ENCODE assay signal across 15 mouse cellular contexts in genomic region chr14:18665267-18666024, GRCm38 (mm10).
DNase-seq lines count a peak whose midpoint lies in the region; ATAC-seq and TF ChIP-seq lines count a peak whose summit lies in the region.
"Had no signal": no experiment of that assay in that cellular context is flagged by ENCODE, and none has a peak within 500 bp of the region (broad histone marks: within the 10 kb centered on the region; RNA-seq: fewer than 3 reads in every experiment).

No protein-coding gene starts in this region.

- no peak overlapping the region for H3K4me3 ChIP-seq in CH12.LX (replicated peaks in 1 of 3; ENCODE audit: low read depth in 2 of 3, low read length in 2 of 3, poor library complexity in 1 of 3)
- H3K4me3 ChIP-seq in liver, postnatal 0 days (ENCODE audit: low read depth, low read length) = no peak overlapping the region
- no peak overlapping the region for H3K4me3 ChIP-seq in hindbrain, postnatal 0 days (ENCODE audit: low read length)
- H3K4me3 ChIP-seq in hindbrain, embryonic 12.5 days = no peak overlapping the region
- H3K4me3 ChIP-seq: megakaryocyte, embryonic 14.5 days had no signal

- H3K79me2 ChIP-seq in CH12.LX (replicated peaks; ENCODE audit: control insufficient read depth, extremely low read depth, insufficient read depth, poor library complexity, severe bottlenecking) = no peaks in the 10 kb centered on the region

- peak; percentile 2 for DNase-seq in A20 (ENCODE audit: low read depth, low spot score)
- peak; percentile 73 for DNase-seq in CH12.LX (ENCODE audit: extremely low read depth)
- no peak for DNase-seq in liver, postnatal 0 days
- DNase-seq in splenic B cell, adult 2 months (ENCODE audit: low read depth, low spot score) = peak; percentile 32
- no peak for DNase-seq in hindbrain, postnatal 0 days (ENCODE audit: low spot score)
- DNase-seq in right cerebral cortex, postnatal 36 days (ENCODE audit: low spot score in 2 of 2) = no peak
- DNase-seq in frontal cortex, adult 2 months (ENCODE audit: extremely low spot score in 1 of 2, low spot score in 1 of 2) = no peak
- DNase-seq: adrenal gland, postnatal 25 days; cerebellum, adult 11 months; embryo, embryonic 11 days; kidney, postnatal 25 days had no signal

- H3K9ac ChIP-seq in CH12.LX (ENCODE audit: insufficient read depth, low read depth) = no peak overlapping the region
- no peak overlapping the region for H3K9ac ChIP-seq in liver, postnatal 0 days (replicated peaks)
- H3K9ac ChIP-seq in hindbrain, postnatal 0 days (replicated peaks; ENCODE audit: low read length) = no peak overlapping the region
- H3K9ac ChIP-seq in hindbrain, embryonic 12.5 days = no peak overlapping the region
- H3K9ac ChIP-seq: liver, embryonic 14.5 days had no signal

- no peak for TF ChIP-seq CTCF in CH12.LX (conservative IDR thresholded peaks at IDR 0.05 in 1 of 2, IDR thresholded peaks at IDR 0.05 in 1 of 2; ENCODE audit: low read depth in 2 of 2, low read length in 2 of 2)
- no peak for TF ChIP-seq CTCF in liver, postnatal 0 days (IDR thresholded peaks at IDR 0.05; ENCODE audit: low read depth)
- no peak for TF ChIP-seq CTCF in hindbrain, postnatal 0 days (IDR thresholded peaks at IDR 0.05; ENCODE audit: low read depth)

- H3K36me3 ChIP-seq in CH12.LX (replicated peaks in 1 of 2; ENCODE audit: control insufficient read depth in 1 of 2, insufficient read depth in 1 of 2, low read length in 1 of 2) = no peaks in the 10 kb centered on the region
- H3K36me3 ChIP-seq in liver, postnatal 0 days (replicated peaks; ENCODE audit: insufficient read depth, low read length) = no peaks in the 10 kb centered on the region
- no peaks in the 10 kb centered on the region for H3K36me3 ChIP-seq in splenic B cell, adult 2 months (ENCODE audit: control insufficient read depth, insufficient read depth, low read length, poor library complexity, severe bottlenecking)
- H3K36me3 ChIP-seq in hindbrain, postnatal 0 days (ENCODE audit: insufficient read depth, low read length) = no peaks in the 10 kb centered on the region
- H3K36me3 ChIP-seq in hindbrain, embryonic 12.5 days = no peaks in the 10 kb centered on the region

- no peak; the same call in 1 of the 2 replicates for TF ChIP-seq EP300 in CH12.LX (IDR thresholded peaks at IDR 0.05; ENCODE audit: low read length)
- TF ChIP-seq EP300 in liver, postnatal 0 days (IDR thresholded peaks at IDR 0.05; ENCODE audit: low read depth) = no peak

- H3K27ac ChIP-seq in CH12.LX (ENCODE audit: insufficient read depth, low read depth) = no peak overlapping the region
- H3K27ac ChIP-seq in liver, postnatal 0 days (ENCODE audit: low read depth) = no peak overlapping the region
- no peak overlapping the region for H3K27ac ChIP-seq in hindbrain, postnatal 0 days
- H3K27ac ChIP-seq in hindbrain, embryonic 12.5 days = no peak overlapping the region
- H3K27ac ChIP-seq: liver, embryonic 14.5 days had no signal

- 0 out of 2 replicates have a peak, but pooled peaks have one; percentile 31 for ATAC-seq in liver, postnatal 0 days
- ATAC-seq in hindbrain, postnatal 0 days = no peak
- no peak for ATAC-seq in hindbrain, embryonic 12.5 days (ENCODE audit: low FRiP score)

- H3K27me3 ChIP-seq in CH12.LX (replicated peaks) = no peaks in the 10 kb centered on the region
- no peaks in the 10 kb centered on the region for H3K27me3 ChIP-seq in liver, postnatal 0 days (ENCODE audit: insufficient read depth, low read length)
- no peaks in the 10 kb centered on the region for H3K27me3 ChIP-seq in splenic B cell, adult 2 months (ENCODE audit: control insufficient read depth, insufficient read depth, low read length, poor library complexity, severe bottlenecking)
- H3K27me3 ChIP-seq in hindbrain, postnatal 0 days (ENCODE audit: insufficient read depth, low read length) = no peaks in the 10 kb centered on the region
- H3K27me3 ChIP-seq in hindbrain, embryonic 12.5 days = no peaks in the 10 kb centered on the region
- H3K27me3 ChIP-seq: megakaryocyte, embryonic 14.5 days had no signal

- peaks cover 0 to 34% of the 10 kb centered on the region in 2 experiments; a peak in 3 of 4 replicates for H3K4me1 ChIP-seq in CH12.LX (ENCODE audit: control insufficient read depth in 1 of 2, insufficient read depth in 2 of 2)
- no peaks in the 10 kb centered on the region for H3K4me1 ChIP-seq in liver, postnatal 0 days (ENCODE audit: insufficient read depth)
- H3K4me1 ChIP-seq in hindbrain, postnatal 0 days (ENCODE audit: insufficient read depth, low read length) = no peaks in the 10 kb centered on the region
- no peaks in the 10 kb centered on the region for H3K4me1 ChIP-seq in hindbrain, embryonic 12.5 days

- H3K9me3 ChIP-seq in CH12.LX (replicated peaks; ENCODE audit: low read length) = peaks cover 7% of the 10 kb centered on the region
- H3K9me3 ChIP-seq in liver, postnatal 0 days (ENCODE audit: low read length) = peaks cover 6% of the 10 kb centered on the region; the same call in 1 of the 2 replicates
- H3K9me3 ChIP-seq in hindbrain, postnatal 0 days (ENCODE audit: low read length) = no peaks in the 10 kb centered on the region
- 0 out of 2 replicates have a peak, but pooled peaks cover 5% of the 10 kb centered on the region for H3K9me3 ChIP-seq in hindbrain, embryonic 12.5 days (replicated peaks)

- H3K4me2 ChIP-seq in CH12.LX (ENCODE audit: insufficient read depth, low read depth, poor library complexity, severe bottlenecking) = no peak overlapping the region
- H3K4me2 ChIP-seq in liver, postnatal 0 days (ENCODE audit: low read depth, low read length) = no peak overlapping the region
- no peak overlapping the region for H3K4me2 ChIP-seq in hindbrain, postnatal 0 days (ENCODE audit: low read depth, low read length)
- no peak overlapping the region for H3K4me2 ChIP-seq in hindbrain, embryonic 12.5 days (replicated peaks)
- H3K4me2 ChIP-seq: heart, embryonic 11.5 days had no signal

- TF ChIP-seq POLR2A in CH12.LX (IDR thresholded peaks at IDR 0.05; ENCODE audit: low read depth, low read length) = no peak

- in situ Hi-C loops in CH12.LX (cut with MboI; ENCODE audit: low pct_ligation_motif_present, low pct_unique_long_range_greater_than_20kb, low sequenced_read_pairs) = no loop called here

- 13% methylated on average over 1 of the region's 1 CpGs for WGBS in liver, postnatal 0 days (ENCODE audit: insufficient replicate concordance)
- 60% methylated on average over 1 of the region's 1 CpGs for WGBS in hindbrain, postnatal 0 days
- WGBS in hindbrain, embryonic 12.5 days = 84% methylated on average over 1 of the region's 1 CpGs

- dilution Hi-C loops in CH12.LX (cut with MboI; ENCODE audit: extremely low pct_ligation_motif_present, extremely low pct_unique_long_range_greater_than_20kb, low sequenced_read_pairs) = no loop called here

- TF ChIP-seq RAD21 in CH12.LX (IDR thresholded peaks at IDR 0.05; ENCODE audit: low read depth, low read length) = no peak

TF ChIP-seq in CH12.LX, 34 proteins besides CTCF, POLR2A, EP300 and RAD21:
- TF ChIP-seq ELF1 (IDR thresholded peaks at IDR 0.05; ENCODE audit: low read depth, low read length) (no peak), MYC (IDR thresholded peaks at IDR 0.05; ENCODE audit: low read depth, low read length) (no peak), BHLHE40 (IDR thresholded peaks at IDR 0.05; ENCODE audit: low read depth, low read length) (peak; percentile 27; the same call in 1 of the 2 replicates), SMC3 (IDR thresholded peaks at IDR 0.05; ENCODE audit: low read depth, low read length) (no peak), ZC3H11A (IDR thresholded peaks at IDR 0.05; ENCODE audit: low read depth, low read length) (no peak), GABPA (IDR thresholded peaks at IDR 0.05; ENCODE audit: insufficient replicate concordance, low read depth, low read length) (no peak), MEF2A (IDR thresholded peaks at IDR 0.05; ENCODE audit: borderline replicate concordance, low read depth, low read length) (no peak), E2F4 (IDR thresholded peaks at IDR 0.05; ENCODE audit: insufficient replicate concordance, low read depth, low read length) (no peak), ETS1 (conservative IDR thresholded peaks at IDR 0.05; ENCODE audit: low read depth, low read length) (peak; percentile 27; the same call in 1 of the 2 replicates), HCFC1 (IDR thresholded peaks at IDR 0.05; ENCODE audit: low read depth, low read length) (no peak), KAT2A (IDR thresholded peaks at IDR 0.05; ENCODE audit: insufficient replicate concordance, low read length) (no peak)

Comparison
In these comparisons a context has a peak if more than half of its experiments do, and no peak if none do; other contexts are left out.
1. DNase-seq: peak in A20 (single experiment), CH12.LX (single experiment) and splenic B cell, adult 2 months (single experiment); none in liver, postnatal 0 days (single experiment), hindbrain, postnatal 0 days (single experiment), right cerebral cortex, postnatal 36 days (0 of 2) and frontal cortex, adult 2 months (0 of 2).